Mouse (Mus musculus): ENCODE data around the gene Stom.

GRCm38 (mm10) chr2:35338707-35339106 lies 1.9 kb upstream of the Stom start:
- no peak for TF ChIP-seq CTCF (IDR thresholded peaks at IDR 0.05; ENCODE audit: low read depth)
- no peak for TF ChIP-seq EP300 (IDR thresholded peaks at IDR 0.05; ENCODE audit: low read depth)

Data from heart, postnatal 0 days (tissue).